Mouse (Mus musculus) CH12.LX (cell line): Measurements from ENCODE around the gene Tmem150a. TPM values are rescaled to one million over a fixed set of nuclear protein-coding genes. Genes with fewer than 3 reads are reported as not detected.

ENCODE experiments used
- polyA plus RNA-seq: library from polyadenylated mRNA; unstranded; fragments of >175 nt; gene quantifications from 2 replicates; pipeline ENCODE4 v1.2.1, GENCODE M21; 2012; ENCODE audit warnings: low read depth; ENCODE audit not compliant: insufficient read length
- total RNA-seq, 2 experiments: library from RNA; depleted of rRNA; stranded (reverse); fragments of 300-350 nt in 1 of 2; fragments of >200 nt in 1 of 2; gene quantifications; 2 replicates each; pipeline ENCODE4 v1.2.3; 2012 to 2014

The Tmem150a gene
- total and polyA plus RNA-seq, 3 experiments: 0.24 to 0.93 (median 0.59) TPM

Other genes with a start within 250 kb of the Tmem150a start
- 4.7 and 5.0 TPM in 2 replicates for gene Atoh8, start 119.9 kb upstream of the Tmem150a start, total RNA-seq (2012; rRNA removed)
- gene Atoh8, start 119.9 kb upstream of the Tmem150a start, total RNA-seq (2014; rRNA removed): 0.23 and 0.31 TPM in 2 replicates
- 1.1 and 1.6 TPM in 2 replicates for gene Atoh8, start 119.9 kb upstream of the Tmem150a start, polyA plus RNA-seq
- not detected in 2 replicates for gene Sftpb, start 50.8 kb upstream of the Tmem150a start, total RNA-seq (2012; rRNA removed)
- gene Sftpb, start 50.8 kb upstream of the Tmem150a start, total RNA-seq (2014; rRNA removed): not detected in 2 replicates
- not detected in 2 replicates for gene Sftpb, start 50.8 kb upstream of the Tmem150a start, polyA plus RNA-seq
- 74.5 and 90.9 TPM in 2 replicates for gene Usp39, start 10.3 kb upstream of the Tmem150a start, total RNA-seq (2012; rRNA removed)
- gene Usp39, start 10.3 kb upstream of the Tmem150a start, total RNA-seq (2014; rRNA removed): 138 TPM in 2 replicates
- 72.8 and 88.2 TPM in 2 replicates for gene Usp39, start 10.3 kb upstream of the Tmem150a start, polyA plus RNA-seq
- 9.9 and 11.7 TPM in 2 replicates for gene 0610030E20Rik, start 8.1 kb upstream of the Tmem150a start, total RNA-seq (2012; rRNA removed)
- gene 0610030E20Rik, start 8.1 kb upstream of the Tmem150a start, total RNA-seq (2014; rRNA removed): 7.2 and 7.7 TPM in 2 replicates
- 16.9 and 17.0 TPM in 2 replicates for gene 0610030E20Rik, start 8.1 kb upstream of the Tmem150a start, polyA plus RNA-seq
- 51.0 and 63.2 TPM in 2 replicates for gene Rnf181, start 11.5 kb downstream of the Tmem150a start, total RNA-seq (2012; rRNA removed)
- 64.0 and 83.2 TPM in 2 replicates for gene Rnf181, start 11.5 kb downstream of the Tmem150a start, total RNA-seq (2014; rRNA removed)
- gene Rnf181, start 11.5 kb downstream of the Tmem150a start, polyA plus RNA-seq: 73.7 and 88.7 TPM in 2 replicates
- gene Vamp5, start 25.0 kb downstream of the Tmem150a start, total RNA-seq (2012; rRNA removed): 1.5 and 2.5 TPM in 2 replicates
- 0.50 and 0.59 TPM in 2 replicates for gene Vamp5, start 25.0 kb downstream of the Tmem150a start, total RNA-seq (2014; rRNA removed)
- 0.90 and 2.2 TPM in 2 replicates for gene Vamp5, start 25.0 kb downstream of the Tmem150a start, polyA plus RNA-seq
- 105 and 110 TPM in 2 replicates for gene Vamp8, start 35.3 kb downstream of the Tmem150a start, total RNA-seq (2012; rRNA removed)
- gene Vamp8, start 35.3 kb downstream of the Tmem150a start, total RNA-seq (2014; rRNA removed): 111 and 130 TPM in 2 replicates
- gene Vamp8, start 35.3 kb downstream of the Tmem150a start, polyA plus RNA-seq: 98.9 and 114 TPM in 2 replicates
- gene Ggcx, start 58.9 kb downstream of the Tmem150a start, total RNA-seq (2012; rRNA removed): 6.6 and 6.7 TPM in 2 replicates
- 6.5 and 7.8 TPM in 2 replicates for gene Ggcx, start 58.9 kb downstream of the Tmem150a start, total RNA-seq (2014; rRNA removed)
- 4.7 and 5.2 TPM in 2 replicates for gene Ggcx, start 58.9 kb downstream of the Tmem150a start, polyA plus RNA-seq
- 166 and 274 TPM in 2 replicates for gene Mat2a, start 84.1 kb downstream of the Tmem150a start, total RNA-seq (2012; rRNA removed)
- 218 and 232 TPM in 2 replicates for gene Mat2a, start 84.1 kb downstream of the Tmem150a start, total RNA-seq (2014; rRNA removed)
- 429 and 456 TPM in 2 replicates for gene Mat2a, start 84.1 kb downstream of the Tmem150a start, polyA plus RNA-seq
- gene Sh2d6, start 166.3 kb downstream of the Tmem150a start, total RNA-seq (2012; rRNA removed): 0.50 and 1.7 TPM in 2 replicates
- 0.78 and 1.1 TPM in 2 replicates for gene Sh2d6, start 166.3 kb downstream of the Tmem150a start, total RNA-seq (2014; rRNA removed)
- gene Sh2d6, start 166.3 kb downstream of the Tmem150a start, polyA plus RNA-seq: 4.3 and 4.9 TPM in 2 replicates
- 211 and 264 TPM in 2 replicates for gene Capg, start 188.9 kb downstream of the Tmem150a start, total RNA-seq (2012; rRNA removed)
- 174 and 175 TPM in 2 replicates for gene Capg, start 188.9 kb downstream of the Tmem150a start, total RNA-seq (2014; rRNA removed)
- gene Capg, start 188.9 kb downstream of the Tmem150a start, polyA plus RNA-seq: 196 and 201 TPM in 2 replicates
- 4.7 and 7.1 TPM in 2 replicates for gene Elmod3, start 243.0 kb downstream of the Tmem150a start, total RNA-seq (2012; rRNA removed)
- 4.0 and 4.2 TPM in 2 replicates for gene Elmod3, start 243.0 kb downstream of the Tmem150a start, total RNA-seq (2014; rRNA removed)
- gene Elmod3, start 243.0 kb downstream of the Tmem150a start, polyA plus RNA-seq: 9.0 TPM in 2 replicates
- 12.5 and 15.6 TPM in 2 replicates for gene Retsat, start 243.0 kb downstream of the Tmem150a start, total RNA-seq (2012; rRNA removed)
- 14.0 and 15.5 TPM in 2 replicates for gene Retsat, start 243.0 kb downstream of the Tmem150a start, total RNA-seq (2014; rRNA removed)
- 27.7 and 28.6 TPM in 2 replicates for gene Retsat, start 243.0 kb downstream of the Tmem150a start, polyA plus RNA-seq